Mouse (Mus musculus) adrenal gland, adult 18-20 months (tissue): ENCODE results near the gene Gm2832. TPM values are rescaled to one million over a fixed set of nuclear protein-coding genes. Genes with fewer than 3 reads are reported as not detected.
"Not testable (repeated sequence)": the region's sequence is repeated elsewhere in the genome, so short reads cannot be mapped to it uniquely, and the experiment has no call there.

ENCODE experiments used
- DNase-seq, 2 experiments: peaks; one replicate each; pipeline ENCODE4 v3.0.0; 2021 to 2022; ENCODE audit warnings: low spot score in 2 of 2
- long read RNA-seq, 2 experiments: library from polyadenylated mRNA; stranded (forward); transcript quantifications; one replicate each; pipeline ENCODE4 v2.0.0; 2021
- total RNA-seq, 2 experiments: library from RNA; stranded (reverse); gene quantifications; 1 replicate in 1 of 2; 2 replicates in 1 of 2; pipeline ENCODE4 v1.2.3; 2021

Gm2832 gene
- total RNA-seq: not detected
- long read RNA-seq, experiment 1: 0 reads
- long read RNA-seq, experiment 2: 0 reads

GRCm38 (mm10) chr14:41278505-41278904, at the start of gene Gm2832:
TSS of gene Gm2832 (plus strand) at chr14:41278805.
- not testable (repeated sequence) for DNase-seq

GRCm38 (mm10) chr14:41263296-41263695, 15.3 kb upstream of the Gm2832 start:
- peak; percentile 61 to 74 for DNase-seq

GRCm38 (mm10) chr14:41263853-41264755, 14.5 kb upstream of the Gm2832 start:
- DNase-seq: peak; percentile 26 to 27

GRCm38 (mm10) chr14:41264756-41265566, 13.6 kb upstream of the Gm2832 start:
- peak; percentile 37 to 50 for DNase-seq

GRCm38 (mm10) chr14:41285965-41286364, 7.4 kb downstream of the Gm2832 start:
- DNase-seq: not testable (repeated sequence)

Other genes starting within 250 kb of the Gm2832 start
- gene Dydc2, start 209.6 kb upstream of the Gm2832 start, total RNA-seq: under 1 TPM; 0.80 to 0.90 TPM
- not detected for gene Dydc1, start 205.9 kb upstream of the Gm2832 start, total RNA-seq
- gene Mat1a, start 173.8 kb upstream of the Gm2832 start, total RNA-seq: under 1 TPM in 1 of 2 experiments, not detected in 1; 0.56 TPM
- 1 to 10 TPM in 1 of 2 experiments, under 1 TPM in 1; 0.63 to 1.9 TPM for gene Sftpa1, start 147.0 kb upstream of the Gm2832 start, total RNA-seq
- not detected for gene Mbl1, start 127.3 kb upstream of the Gm2832 start, total RNA-seq
- gene Sftpd, start 93.7 kb upstream of the Gm2832 start, total RNA-seq: not detected
- not detected for gene Gm5798, start 69.8 kb downstream of the Gm2832 start, total RNA-seq
- not detected for gene Gm7945, start 107.6 kb downstream of the Gm2832 start, total RNA-seq
- not detected for gene Gm6482, start 129.5 kb downstream of the Gm2832 start, total RNA-seq
- not detected for gene Gm7954, start 174.7 kb downstream of the Gm2832 start, total RNA-seq
- not detected for gene Gm3486, start 210.7 kb downstream of the Gm2832 start, total RNA-seq